Mouse (Mus musculus): Measurements from ENCODE around the gene Clcnka.

Clcnka gene

GRCm38 (mm10) chr4:141420886-141421285 lies 22.4 kb upstream of the Clcnka start:
- DNase-seq = no peak

GRCm38 (mm10) chr4:141420192-141420829 lies 21.8 kb upstream of the Clcnka start, which contains the start of gene Hspb7:
Gene Hspb7 (plus strand): TSS chr4:141420779.
- no peak for DNase-seq

GRCm38 (mm10) chr4:141419398-141420191 lies 21.1 kb upstream of the Clcnka start:
- DNase-seq = peak; percentile 54

GRCm38 (mm10) chr4:141415924-141416323 lies 17.4 kb upstream of the Clcnka start, which contains the start of gene Clcnkb:
Gene Clcnkb (minus strand): TSS chr4:141416014.
- DNase-seq = peak; percentile 79

- DNase-seq = no peak
Observed at GRCm38 (mm10) chr4:141411430-141411992, 13.0 kb upstream of the Clcnka start.

GRCm38 (mm10) chr4:141408577-141408976 lies 10.1 kb upstream of the Clcnka start:
- no peak for DNase-seq

- peak; percentile 60 for DNase-seq
Observed at GRCm38 (mm10) chr4:141406516-141407299, 8.2 kb upstream of the Clcnka start.

GRCm38 (mm10) chr4:141405314-141405622 lies 6.7 kb upstream of the Clcnka start:
- DNase-seq = no peak

GRCm38 (mm10) chr4:141404518-141405313 lies 6.2 kb upstream of the Clcnka start:
- peak; percentile 82 for DNase-seq

GRCm38 (mm10) chr4:141400171-141400570 lies 1.6 kb upstream of the Clcnka start:
- peak; percentile 83 for DNase-seq

GRCm38 (mm10) chr4:141397861-141398260 lies 663 bp downstream of the Clcnka start:
- DNase-seq = no peak

- no peak for DNase-seq
Observed at GRCm38 (mm10) chr4:141394751-141395150, 3.8 kb downstream of the Clcnka start.

- no peak for DNase-seq
Observed at GRCm38 (mm10) chr4:141391293-141391692, 7.2 kb downstream of the Clcnka start.

- peak; percentile 65 for DNase-seq
Observed at GRCm38 (mm10) chr4:141389366-141390150, 9.0 kb downstream of the Clcnka start.

- no peak for DNase-seq
Observed at GRCm38 (mm10) chr4:141387933-141388332, 10.6 kb downstream of the Clcnka start.

GRCm38 (mm10) chr4:141387093-141387784 lies 11.3 kb downstream of the Clcnka start:
- peak; percentile 76 for DNase-seq

GRCm38 (mm10) chr4:141386150-141386549 lies 12.4 kb downstream of the Clcnka start:
- DNase-seq = no peak

GRCm38 (mm10) chr4:141385275-141385674 lies 13.2 kb downstream of the Clcnka start:
- peak; percentile 59 for DNase-seq

- DNase-seq = no peak
Observed at GRCm38 (mm10) chr4:141382406-141382805, 16.1 kb downstream of the Clcnka start.

GRCm38 (mm10) chr4:141379674-141380073 lies 18.9 kb downstream of the Clcnka start:
- DNase-seq = no peak

GRCm38 (mm10) chr4:141372426-141372825 lies 26.1 kb downstream of the Clcnka start:
- no peak for DNase-seq

Measured in kidney, adult 11 months (tissue).